Mouse (Mus musculus): ENCODE results near the gene Espl1.

DNA sequence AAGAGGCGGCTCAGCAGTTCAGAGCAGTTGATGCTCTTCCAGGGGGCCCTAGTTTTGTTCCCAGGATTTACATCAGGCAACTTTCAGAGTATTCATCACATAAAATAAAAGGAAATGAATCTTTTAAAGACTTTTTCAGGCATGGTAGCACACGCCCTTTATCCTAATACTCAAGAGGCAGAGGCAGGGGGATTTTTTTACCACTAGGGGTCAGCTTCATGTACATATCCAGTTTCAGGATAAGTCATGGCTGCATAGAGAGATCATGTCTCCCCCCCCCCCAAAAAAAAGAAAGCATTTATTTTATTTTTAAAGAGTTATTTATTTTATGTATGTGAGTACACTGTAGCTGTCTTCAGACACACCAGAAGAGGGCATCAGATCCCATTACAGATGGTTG lies 57.9 kb downstream of the Espl1 start:
- TF ChIP-seq POLR2A (IDR thresholded peaks at IDR 0.05; ENCODE audit: low read depth, low read length) = no peak
- no peak for TF ChIP-seq CTCF (IDR thresholded peaks at IDR 0.05; ENCODE audit: extremely low read depth, insufficient read depth, insufficient read length, insufficient replicate concordance)
